Mouse (Mus musculus): Measurements from ENCODE around the gene Myo18b. TPM values are rescaled to one million over a fixed set of nuclear protein-coding genes. Genes with fewer than 3 reads are reported as not detected.

The Myo18b gene
- total and polyA plus RNA-seq, 3 experiments: not detected

- in situ Hi-C loops (cut with MboI; ENCODE audit: low pct_ligation_motif_present, low pct_unique_long_range_greater_than_20kb, low sequenced_read_pairs): no loop called here
- H3K9me3 ChIP-seq (replicated peaks; ENCODE audit: low read length): peaks cover 84% of the 10 kb centered on the region
- TF ChIP-seq BHLHE40 (IDR thresholded peaks at IDR 0.05; ENCODE audit: low read depth, low read length) (no peak), MYC (IDR thresholded peaks at IDR 0.05; ENCODE audit: low read depth, low read length) (no peak), NRF1 (IDR thresholded peaks at IDR 0.05; ENCODE audit: low read depth, low read length) (no peak), ETS1 (conservative IDR thresholded peaks at IDR 0.05; ENCODE audit: low read depth, low read length) (no peak), RAD21 (IDR thresholded peaks at IDR 0.05; ENCODE audit: low read depth, low read length) (no peak), EP300 (IDR thresholded peaks at IDR 0.05; ENCODE audit: low read length) (no peak), ELF1 (IDR thresholded peaks at IDR 0.05; ENCODE audit: low read depth, low read length) (no peak), JUND (conservative IDR thresholded peaks at IDR 0.05; ENCODE audit: low read depth, low read length) (no peak), KAT2A (IDR thresholded peaks at IDR 0.05; ENCODE audit: insufficient replicate concordance, low read length) (no peak)
Observed at GRCm38 (mm10) chr5:112652036-112652435, 244.1 kb downstream of the Myo18b start.

GRCm38 (mm10) chr5:112649164-112649702, 246.9 kb downstream of the Myo18b start:
- H3K4me2 ChIP-seq (ENCODE audit: insufficient read depth, low read depth, poor library complexity, severe bottlenecking): no peak overlapping the region
- in situ Hi-C loops (cut with MboI; ENCODE audit: low pct_ligation_motif_present, low pct_unique_long_range_greater_than_20kb, low sequenced_read_pairs) (no loop called here), dilution Hi-C loops (cut with MboI; ENCODE audit: extremely low pct_ligation_motif_present, extremely low pct_unique_long_range_greater_than_20kb, low sequenced_read_pairs) (no loop called here)
- no peak for DNase-seq (ENCODE audit: extremely low read depth)
- H3K36me3 ChIP-seq (replicated peaks in 1 of 2; ENCODE audit: control insufficient read depth in 1 of 2, insufficient read depth in 1 of 2, low read length in 1 of 2): no peaks in the 10 kb centered on the region
- TF ChIP-seq SMC3 (IDR thresholded peaks at IDR 0.05; ENCODE audit: low read depth, low read length) (no peak), ELF1 (IDR thresholded peaks at IDR 0.05; ENCODE audit: low read depth, low read length) (no peak), PAX5 (IDR thresholded peaks at IDR 0.05; ENCODE audit: low read length) (no peak), MAX (IDR thresholded peaks at IDR 0.05; ENCODE audit: low read length) (no peak), POLR2AphosphoS2 (IDR thresholded peaks at IDR 0.05; ENCODE audit: low read depth, low read length) (no peak), IRF4 (IDR thresholded peaks at IDR 0.05; ENCODE audit: low read depth, low read length) (no peak), POLR2A (IDR thresholded peaks at IDR 0.05; ENCODE audit: low read depth, low read length) (no peak), NELFE (IDR thresholded peaks at IDR 0.05; ENCODE audit: low read depth, low read length) (no peak), USF2 (conservative IDR thresholded peaks at IDR 0.05; ENCODE audit: low read depth, low read length) (no peak), RCOR1 (conservative IDR thresholded peaks at IDR 0.05; ENCODE audit: low read depth, low read length) (no peak), RAD21 (IDR thresholded peaks at IDR 0.05; ENCODE audit: low read depth, low read length) (no peak), TCF12 (IDR thresholded peaks at IDR 0.05; ENCODE audit: low read depth, low read length) (no peak), MYC (IDR thresholded peaks at IDR 0.05; ENCODE audit: low read depth, low read length) (no peak), MAFK (IDR thresholded peaks at IDR 0.05; ENCODE audit: insufficient replicate concordance, low read length) (no peak)
- peaks cover 84% of the 10 kb centered on the region for H3K9me3 ChIP-seq (replicated peaks; ENCODE audit: low read length)
- H3K27ac ChIP-seq (ENCODE audit: insufficient read depth, low read depth): no peak overlapping the region
- no peaks in the 10 kb centered on the region for H3K79me2 ChIP-seq (replicated peaks; ENCODE audit: control insufficient read depth, extremely low read depth, insufficient read depth, poor library complexity, severe bottlenecking)
- H3K4me1 ChIP-seq (ENCODE audit: control insufficient read depth in 1 of 2, insufficient read depth in 2 of 2): no peaks in the 10 kb centered on the region
- no peaks in the 10 kb centered on the region for H3K27me3 ChIP-seq (replicated peaks)
- H3K9ac ChIP-seq (ENCODE audit: insufficient read depth, low read depth): no peak overlapping the region
- H3K4me3 ChIP-seq (replicated peaks in 1 of 3; ENCODE audit: low read depth in 2 of 3, low read length in 2 of 3, poor library complexity in 1 of 3): no peak overlapping the region

More at GRCm38 (mm10) chr5:112652036-112652435, 244.1 kb downstream of the Myo18b start:
- dilution Hi-C loops (cut with MboI; ENCODE audit: extremely low pct_ligation_motif_present, extremely low pct_unique_long_range_greater_than_20kb, low sequenced_read_pairs): no loop called here
- Histone ChIP-seq H3K27ac (ENCODE audit: insufficient read depth, low read depth) (no peak overlapping the region), H3K79me2 (replicated peaks; ENCODE audit: control insufficient read depth, extremely low read depth, insufficient read depth, poor library complexity, severe bottlenecking) (no peaks in the 10 kb centered on the region), H3K4me3 (replicated peaks in 1 of 3; ENCODE audit: low read depth in 2 of 3, low read length in 2 of 3, poor library complexity in 1 of 3) (no peak overlapping the region), H3K27me3 (replicated peaks) (no peaks in the 10 kb centered on the region), H3K4me2 (ENCODE audit: insufficient read depth, low read depth, poor library complexity, severe bottlenecking) (no peak overlapping the region), H3K36me3 (replicated peaks in 1 of 2; ENCODE audit: control insufficient read depth in 1 of 2, insufficient read depth in 1 of 2, low read length in 1 of 2) (no peaks in the 10 kb centered on the region), H3K9ac (ENCODE audit: insufficient read depth, low read depth) (no peak overlapping the region), H3K4me1 (ENCODE audit: control insufficient read depth in 1 of 2, insufficient read depth in 2 of 2) (no peaks in the 10 kb centered on the region)
- no peak for DNase-seq (ENCODE audit: extremely low read depth)
